Mouse (Mus musculus): ENCODE data around the gene Uhrf2. TPM values are rescaled to one million over a fixed set of nuclear protein-coding genes. Genes with fewer than 3 reads are reported as not detected.

Uhrf2 gene
- polyA plus RNA-seq, 1 experiment from 2014 or later = 47.6 TPM

- H3K4me2 ChIP-seq (ENCODE audit: low read length) = peak overlapping the region; percentile 75
- WGBS = 47% methylated on average over 11 of the region's 11 CpGs
- no peaks in the 10 kb centered on the region for H3K36me3 ChIP-seq (ENCODE audit: insufficient read depth, low read length)
- H3K27ac ChIP-seq = no peak overlapping the region
- H3K4me3 ChIP-seq (replicated peaks; ENCODE audit: low read depth, low read length) = no peak overlapping the region
- H3K27me3 ChIP-seq (ENCODE audit: insufficient read depth, low read length) = no peaks in the 10 kb centered on the region
- TF ChIP-seq CTCF (IDR thresholded peaks at IDR 0.05; ENCODE audit: low read depth) = no peak
- peaks cover 9% of the 10 kb centered on the region; the same call in 1 of the 2 replicates for H3K4me1 ChIP-seq (replicated peaks; ENCODE audit: insufficient read depth, low read length)
- H3K9ac ChIP-seq (ENCODE audit: low read depth, low read length) = 0 out of 2 replicates have a peak overlapping the region, but pooled peaks have one; percentile 99
- no peaks in the 10 kb centered on the region for H3K9me3 ChIP-seq (replicated peaks; ENCODE audit: low read length)
- ATAC-seq (replicated peaks; ENCODE audit: low FRiP score, low read depth) = no peak
- no peak for DNase-seq (ENCODE audit: low spot score)
Observed at GRCm38 (mm10) chr19:30029002-30029710, 1.2 kb upstream of the Uhrf2 start.

DNA sequence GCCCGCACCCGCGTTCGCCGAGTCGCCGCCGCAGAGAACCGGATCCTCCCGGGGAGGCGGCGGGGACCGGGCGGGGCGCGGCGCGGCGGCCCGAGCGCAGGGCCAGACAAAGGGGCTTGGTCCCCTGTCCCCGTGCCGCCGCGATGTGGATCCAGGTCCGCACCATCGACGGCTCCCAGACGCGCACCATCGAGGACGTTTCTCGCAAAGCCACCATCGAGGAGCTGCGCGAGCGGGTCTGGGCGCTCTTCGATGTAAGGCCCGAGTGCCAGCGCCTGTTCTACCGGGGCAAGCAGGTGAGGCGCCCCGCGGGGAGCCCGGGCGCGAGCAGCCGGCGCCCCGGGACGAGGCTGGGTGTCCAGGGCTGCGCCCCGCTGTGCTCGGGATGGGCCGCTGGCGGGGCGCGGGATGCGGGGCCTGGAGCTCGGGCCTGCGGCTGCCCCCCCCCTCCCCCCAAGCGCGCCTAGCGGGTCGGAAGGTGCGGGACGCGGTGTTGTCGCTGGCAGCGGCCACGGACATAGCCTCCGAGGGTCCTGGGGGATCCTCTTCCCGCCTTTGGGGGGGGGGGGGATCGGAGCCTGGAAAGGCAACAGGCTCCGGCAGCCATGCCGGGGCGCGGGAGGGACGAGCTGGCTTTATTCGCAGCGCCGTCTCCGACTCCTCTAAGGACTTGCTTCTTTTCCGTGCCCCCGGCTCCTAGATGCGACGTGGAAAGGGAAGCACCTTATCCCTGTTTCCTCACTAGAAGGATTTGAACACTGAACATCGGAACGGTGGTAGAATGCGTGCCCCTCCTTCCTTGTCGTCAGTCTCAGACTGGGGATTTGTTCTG lies 539 bp downstream of the Uhrf2 start:
- H3K36me3 ChIP-seq (ENCODE audit: insufficient read depth, low read length) = no peaks in the 10 kb centered on the region
- DNase-seq (ENCODE audit: low spot score) = peak; percentile 39
- peak overlapping the region; percentile 99 for H3K9ac ChIP-seq (ENCODE audit: low read depth, low read length)
- under 1% methylated on average over 77 of the region's 92 CpGs for WGBS
- H3K4me2 ChIP-seq (ENCODE audit: low read length) = peak overlapping the region; percentile 75
- peak overlapping the region; percentile 92 for H3K4me3 ChIP-seq (replicated peaks; ENCODE audit: low read depth, low read length)
- peak overlapping the region; percentile 95 for H3K27ac ChIP-seq
- peaks cover 11% of the 10 kb centered on the region; the same call in 1 of the 2 replicates for H3K4me1 ChIP-seq (replicated peaks; ENCODE audit: insufficient read depth, low read length)
- H3K27me3 ChIP-seq (ENCODE audit: insufficient read depth, low read length) = no peaks in the 10 kb centered on the region
- no peaks in the 10 kb centered on the region for H3K9me3 ChIP-seq (replicated peaks; ENCODE audit: low read length)
- TF ChIP-seq CTCF (IDR thresholded peaks at IDR 0.05; ENCODE audit: low read depth) = no peak
- peak; percentile 53 for ATAC-seq (replicated peaks; ENCODE audit: low FRiP score, low read depth)

DNA sequence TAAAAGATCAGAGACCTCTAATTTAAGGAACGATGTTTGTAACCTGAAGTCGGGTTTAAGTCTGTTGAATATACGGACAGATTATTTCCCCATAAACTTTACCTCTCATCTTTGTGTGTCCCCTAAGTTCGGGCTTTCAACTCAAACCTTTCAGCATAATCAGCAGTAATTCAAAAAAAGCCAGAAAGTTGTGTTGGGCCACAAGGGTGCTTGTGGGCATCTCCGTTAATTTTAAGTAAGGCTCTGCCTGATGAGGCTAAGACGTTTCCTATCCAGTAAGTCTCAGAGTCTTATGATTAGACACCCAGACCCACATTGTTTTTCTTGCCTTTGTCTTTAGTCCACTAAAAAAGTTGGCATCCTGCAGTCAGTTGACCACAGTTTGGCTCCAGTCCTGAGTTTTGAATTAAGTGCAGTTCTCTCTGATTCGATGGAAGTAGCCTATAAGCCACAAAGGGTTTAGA lies 1.2 kb downstream of the Uhrf2 start:
- no peaks in the 10 kb centered on the region for H3K9me3 ChIP-seq (replicated peaks; ENCODE audit: low read length)
- TF ChIP-seq CTCF (IDR thresholded peaks at IDR 0.05; ENCODE audit: low read depth) = no peak
- H3K4me3 ChIP-seq (replicated peaks; ENCODE audit: low read depth, low read length) = peak overlapping the region; percentile 92
- no peaks in the 10 kb centered on the region for H3K36me3 ChIP-seq (ENCODE audit: insufficient read depth, low read length)
- peak overlapping the region; percentile 75 for H3K4me2 ChIP-seq (ENCODE audit: low read length)
- H3K4me1 ChIP-seq (replicated peaks; ENCODE audit: insufficient read depth, low read length) = peaks cover 14% of the 10 kb centered on the region; the same call in 1 of the 2 replicates
- peak overlapping the region; percentile 95 for H3K27ac ChIP-seq
- DNase-seq (ENCODE audit: low spot score) (peak; percentile 60), ATAC-seq (replicated peaks; ENCODE audit: low FRiP score, low read depth) (no peak)
- H3K27me3 ChIP-seq (ENCODE audit: insufficient read depth, low read length) = no peaks in the 10 kb centered on the region
- whole genome bisulfite sequencing = 0% methylated on average over 7 of the region's 7 CpGs
- H3K9ac ChIP-seq (ENCODE audit: low read depth, low read length) = peak overlapping the region; percentile 99

DNA sequence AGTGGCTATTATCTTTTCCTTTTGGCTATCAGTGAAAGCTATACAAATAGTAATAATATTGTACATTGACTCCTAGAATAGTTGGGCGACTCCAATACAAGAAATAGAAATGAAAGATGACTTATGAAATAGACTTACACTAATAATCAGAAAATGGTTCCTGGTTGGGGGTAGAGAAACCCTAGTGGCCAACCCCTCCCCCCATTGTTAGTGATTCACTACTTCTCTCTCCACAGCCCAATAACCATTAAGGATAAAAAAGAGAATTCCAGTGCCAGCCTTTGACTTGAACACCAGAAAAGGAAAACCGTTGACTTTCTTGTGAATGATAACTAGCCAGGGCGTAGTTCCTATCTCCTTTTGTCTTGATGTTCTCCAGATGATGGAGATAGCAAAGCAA lies 1.9 kb downstream of the Uhrf2 start:
- TF ChIP-seq CTCF (IDR thresholded peaks at IDR 0.05; ENCODE audit: low read depth) = no peak
- 62% methylated on average over 3 of the region's 3 CpGs for WGBS

GRCm38 (mm10) chr19:30035361-30035760 lies 5.0 kb downstream of the Uhrf2 start:
- WGBS = 50% methylated on average over 3 of the region's 3 CpGs
- Histone ChIP-seq H3K36me3 (ENCODE audit: insufficient read depth, low read length) (0 out of 2 replicates have a peak, but pooled peaks cover 5% of the 10 kb centered on the region), H3K4me2 (ENCODE audit: low read length) (peak overlapping the region; percentile 15; the same call in 1 of the 2 replicates), H3K4me1 (replicated peaks; ENCODE audit: insufficient read depth, low read length) (peaks cover 14% of the 10 kb centered on the region; the same call in 1 of the 2 replicates), H3K27me3 (ENCODE audit: insufficient read depth, low read length) (no peaks in the 10 kb centered on the region), H3K9me3 (replicated peaks; ENCODE audit: low read length) (no peaks in the 10 kb centered on the region), H3K27ac (no peak overlapping the region), H3K9ac (ENCODE audit: low read depth, low read length) (no peak overlapping the region), H3K4me3 (replicated peaks; ENCODE audit: low read depth, low read length) (no peak overlapping the region)
- DNase-seq (ENCODE audit: low spot score) (no peak), ATAC-seq (replicated peaks; ENCODE audit: low FRiP score, low read depth) (no peak)
- no peak for TF ChIP-seq CTCF (IDR thresholded peaks at IDR 0.05; ENCODE audit: low read depth)

More for the DNA sequence above, 1.9 kb downstream of the Uhrf2 start:
- peaks cover 14% of the 10 kb centered on the region; the same call in 1 of the 2 replicates for H3K4me1 ChIP-seq (replicated peaks; ENCODE audit: insufficient read depth, low read length)
- H3K27ac ChIP-seq = no peak overlapping the region
- H3K9me3 ChIP-seq (replicated peaks; ENCODE audit: low read length) = no peaks in the 10 kb centered on the region
- no peaks in the 10 kb centered on the region for H3K27me3 ChIP-seq (ENCODE audit: insufficient read depth, low read length)
- DNase-seq (ENCODE audit: low spot score) = no peak
- H3K4me3 ChIP-seq (replicated peaks; ENCODE audit: low read depth, low read length) = peak overlapping the region; percentile 92
- H3K36me3 ChIP-seq (ENCODE audit: insufficient read depth, low read length) = no peaks in the 10 kb centered on the region
- peak overlapping the region; percentile 99; the same call in 1 of the 2 replicates for H3K9ac ChIP-seq (ENCODE audit: low read depth, low read length)
- peak overlapping the region; percentile 75 for H3K4me2 ChIP-seq (ENCODE audit: low read length)
- no peak for ATAC-seq (replicated peaks; ENCODE audit: low FRiP score, low read depth)

GRCm38 (mm10) chr19:30043691-30044090 lies 13.4 kb downstream of the Uhrf2 start:
- Histone ChIP-seq H3K4me1 (replicated peaks; ENCODE audit: insufficient read depth, low read length) (no peaks in the 10 kb centered on the region), H3K27me3 (ENCODE audit: insufficient read depth, low read length) (no peaks in the 10 kb centered on the region), H3K27ac (no peak overlapping the region), H3K36me3 (ENCODE audit: insufficient read depth, low read length) (peaks cover 18% of the 10 kb centered on the region), H3K4me3 (replicated peaks; ENCODE audit: low read depth, low read length) (no peak overlapping the region), H3K4me2 (ENCODE audit: low read length) (no peak overlapping the region), H3K9me3 (replicated peaks; ENCODE audit: low read length) (no peaks in the 10 kb centered on the region), H3K9ac (ENCODE audit: low read depth, low read length) (no peak overlapping the region)
- 88% methylated on average over 2 of the region's 2 CpGs for WGBS
- TF ChIP-seq CTCF (IDR thresholded peaks at IDR 0.05; ENCODE audit: low read depth) = no peak
- ATAC-seq (replicated peaks; ENCODE audit: low FRiP score, low read depth) = no peak
- no peak for DNase-seq (ENCODE audit: low spot score)
